Mouse (Mus musculus) retina, embryonic 14.5 days (tissue): ENCODE measurements around the gene Teddm2.

Experiments
- DNase-seq: peaks from one replicate; pipeline ENCODE4 v3.0.0-alpha.2; 2015; ENCODE audit warnings: low spot score

Gene Teddm2

GRCm38 (mm10) chr1:153830746-153831145 is 69.3 kb downstream of the Teddm2 start:
- no peak for DNase-seq

GRCm38 (mm10) chr1:153820216-153820615 is 79.8 kb downstream of the Teddm2 start:
- no peak for DNase-seq

- no peak for DNase-seq
Measured at GRCm38 (mm10) chr1:153814278-153814677, 85.8 kb downstream of the Teddm2 start.

- peak; percentile 78 for DNase-seq
Measured at GRCm38 (mm10) chr1:153807390-153807993, 92.5 kb downstream of the Teddm2 start.

- no peak for DNase-seq
Measured at GRCm38 (mm10) chr1:153803530-153803929, 96.5 kb downstream of the Teddm2 start.

GRCm38 (mm10) chr1:153802691-153803090 is 97.3 kb downstream of the Teddm2 start:
- no peak for DNase-seq
